ENCODE assay signal across 16 mouse cellular contexts in the genomic region with DNA sequence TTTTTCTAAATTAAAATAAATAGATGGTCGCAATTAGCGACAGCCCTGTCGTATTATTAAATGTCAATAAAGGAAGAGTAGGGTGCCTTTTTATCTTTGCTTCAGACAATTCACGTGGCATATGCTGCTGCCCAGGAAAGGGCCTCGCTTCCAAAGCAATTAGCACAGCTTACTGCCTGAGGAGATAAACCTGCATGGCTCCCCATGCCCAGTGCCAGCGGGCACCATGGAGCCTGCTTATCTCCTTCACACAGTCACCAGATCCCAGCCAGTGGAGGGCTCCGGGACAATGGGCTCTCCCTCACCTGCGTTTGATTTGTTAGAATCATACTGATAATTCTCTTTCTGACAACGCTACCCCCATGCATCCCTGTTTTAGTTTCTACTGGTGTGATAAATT.
DNase-seq lines count a peak whose midpoint lies in the region; ATAC-seq lines count a peak whose summit lies in the region.
"Had no signal": no experiment of that assay in that cellular context is flagged by ENCODE, and none has a peak within 500 bp of the region (broad histone marks: within the 10 kb centered on the region; RNA-seq: fewer than 3 reads in every experiment).

No protein-coding gene starts in this region.

- peak; percentile 2 to 6 for DNase-seq in heart, adult 18-20 months
- DNase-seq in midbrain, embryonic 14.5 days, result peak; percentile 67
- DNase-seq in midbrain, embryonic 11.5 days (ENCODE audit: low spot score, missing footprints), result no peak
- DNase-seq in cerebellum, adult 8-10 months, result peak; percentile 11
- no peak for DNase-seq in spleen, postnatal 36 days (ENCODE audit: low spot score in 2 of 2)
- DNase-seq: forebrain, postnatal 0 days; gastrocnemius, postnatal 14 days; kidney, adult 18-20 months; kidney, postnatal 25 days; lung, embryonic 14.5 days; right cerebral cortex, postnatal 14 days had no signal

- 69% methylated on average over 9 of the region's 9 CpGs for WGBS in heart, embryonic 12.5 days
- WGBS in midbrain, embryonic 14.5 days, result 70% methylated on average over 9 of the region's 9 CpGs
- WGBS in midbrain, embryonic 11.5 days, result 87% methylated on average over 9 of the region's 9 CpGs
- WGBS in midbrain, embryonic 16.5 days, result 56% methylated on average over 9 of the region's 9 CpGs

- H3K9me3 ChIP-seq in heart, embryonic 12.5 days (replicated peaks), result no peaks in the 10 kb centered on the region
- no peaks in the 10 kb centered on the region for H3K9me3 ChIP-seq in midbrain, embryonic 14.5 days (ENCODE audit: control insufficient read depth, low read length)
- H3K9me3 ChIP-seq in midbrain, embryonic 11.5 days (ENCODE audit: control insufficient read depth, low read length), result no peaks in the 10 kb centered on the region
- no peaks in the 10 kb centered on the region for H3K9me3 ChIP-seq in midbrain, embryonic 16.5 days (replicated peaks; ENCODE audit: control insufficient read depth, low read length, poor library complexity, severe bottlenecking)
- H3K9me3 ChIP-seq: heart, embryonic 13.5 days; hindbrain, embryonic 15.5 days had no signal

- H3K4me1 ChIP-seq in heart, embryonic 12.5 days (replicated peaks), result no peaks in the 10 kb centered on the region
- no peaks in the 10 kb centered on the region for H3K4me1 ChIP-seq in midbrain, embryonic 14.5 days (ENCODE audit: control insufficient read depth, insufficient read depth, low read length)
- no peaks in the 10 kb centered on the region; the same call in 1 of the 2 replicates for H3K4me1 ChIP-seq in midbrain, embryonic 11.5 days (ENCODE audit: control insufficient read depth, insufficient read depth, low read length)
- H3K4me1 ChIP-seq in midbrain, embryonic 16.5 days (ENCODE audit: control insufficient read depth, insufficient read depth, low read length), result no peaks in the 10 kb centered on the region
- H3K4me1 ChIP-seq: heart, embryonic 13.5 days; hindbrain, embryonic 15.5 days had no signal

- ATAC-seq in heart, embryonic 12.5 days (ENCODE audit: insufficient number of reproducible peaks, low FRiP score), result no peak
- ATAC-seq in midbrain, embryonic 14.5 days (ENCODE audit: low FRiP score, low TSS enrichment), result no peak; the same call in 1 of the 2 replicates
- ATAC-seq in midbrain, embryonic 11.5 days (ENCODE audit: low FRiP score), result no peak
- peak; percentile 64 for ATAC-seq in midbrain, embryonic 16.5 days
- ATAC-seq: forebrain, postnatal 0 days had no signal

- no peak overlapping the region for H3K27ac ChIP-seq in heart, embryonic 12.5 days (ENCODE audit: poor library complexity, severe bottlenecking)
- no peak overlapping the region for H3K27ac ChIP-seq in midbrain, embryonic 14.5 days (replicated peaks; ENCODE audit: low read depth, low read length)
- no peak overlapping the region for H3K27ac ChIP-seq in midbrain, embryonic 11.5 days (ENCODE audit: low read depth, low read length)
- H3K27ac ChIP-seq in midbrain, embryonic 16.5 days (ENCODE audit: low read length), result 0 out of 2 replicates have a peak overlapping the region, but pooled peaks have one; percentile 30
- H3K27ac ChIP-seq: heart, embryonic 13.5 days; hindbrain, embryonic 15.5 days had no signal

- no peaks in the 10 kb centered on the region for H3K36me3 ChIP-seq in heart, embryonic 12.5 days
- no peaks in the 10 kb centered on the region for H3K36me3 ChIP-seq in midbrain, embryonic 14.5 days (ENCODE audit: control insufficient read depth, insufficient read depth, low read length)
- H3K36me3 ChIP-seq in midbrain, embryonic 11.5 days (ENCODE audit: control insufficient read depth, insufficient read depth, low read length), result no peaks in the 10 kb centered on the region
- no peaks in the 10 kb centered on the region for H3K36me3 ChIP-seq in midbrain, embryonic 16.5 days (ENCODE audit: control insufficient read depth, insufficient read depth, low read length)
- H3K36me3 ChIP-seq: heart, embryonic 13.5 days; hindbrain, embryonic 15.5 days had no signal

- H3K4me3 ChIP-seq in heart, embryonic 12.5 days, result no peak overlapping the region
- H3K4me3 ChIP-seq in midbrain, embryonic 14.5 days (replicated peaks; ENCODE audit: low read depth, low read length), result no peak overlapping the region
- H3K4me3 ChIP-seq in midbrain, embryonic 11.5 days (ENCODE audit: low read depth, low read length), result no peak overlapping the region
- H3K4me3 ChIP-seq in midbrain, embryonic 16.5 days (ENCODE audit: low read depth, low read length), result no peak overlapping the region
- H3K4me3 ChIP-seq: heart, embryonic 13.5 days; hindbrain, embryonic 15.5 days had no signal

- no peaks in the 10 kb centered on the region for H3K27me3 ChIP-seq in heart, embryonic 12.5 days (replicated peaks)
- no peaks in the 10 kb centered on the region for H3K27me3 ChIP-seq in midbrain, embryonic 14.5 days (ENCODE audit: control insufficient read depth, insufficient read depth, low read length)
- no peaks in the 10 kb centered on the region for H3K27me3 ChIP-seq in midbrain, embryonic 11.5 days (ENCODE audit: control insufficient read depth, insufficient read depth, low read length)
- H3K27me3 ChIP-seq in midbrain, embryonic 16.5 days (ENCODE audit: control insufficient read depth, insufficient read depth, low read depth, low read length), result no peaks in the 10 kb centered on the region
- H3K27me3 ChIP-seq: heart, embryonic 13.5 days; hindbrain, embryonic 15.5 days had no signal

- H3K4me2 ChIP-seq in heart, embryonic 12.5 days, result no peak overlapping the region
- H3K4me2 ChIP-seq in midbrain, embryonic 14.5 days (ENCODE audit: low read length), result no peak overlapping the region
- H3K4me2 ChIP-seq in midbrain, embryonic 11.5 days, result no peak overlapping the region
- H3K4me2 ChIP-seq in midbrain, embryonic 16.5 days (ENCODE audit: low read length), result no peak overlapping the region
- H3K4me2 ChIP-seq: heart, embryonic 13.5 days; hindbrain, embryonic 15.5 days; liver, embryonic 11.5 days; lung, embryonic 14.5 days had no signal

- H3K9ac ChIP-seq in heart, embryonic 12.5 days, result no peak overlapping the region
- H3K9ac ChIP-seq in midbrain, embryonic 14.5 days (replicated peaks; ENCODE audit: low read length), result no peak overlapping the region
- no peak overlapping the region for H3K9ac ChIP-seq in midbrain, embryonic 11.5 days (ENCODE audit: low read length)
- H3K9ac ChIP-seq in midbrain, embryonic 16.5 days (ENCODE audit: low read depth, low read length), result no peak overlapping the region
- H3K9ac ChIP-seq: forebrain, postnatal 0 days; heart, embryonic 13.5 days; hindbrain, embryonic 15.5 days; lung, embryonic 14.5 days had no signal

Comparison
In these comparisons a context has a peak if more than half of its experiments do, and no peak if none do; other contexts are left out.
1. DNase-seq: peak in heart, adult 18-20 months (2 of 2), midbrain, embryonic 14.5 days (single experiment) and cerebellum, adult 8-10 months (single experiment); none in midbrain, embryonic 11.5 days (single experiment) and spleen, postnatal 36 days (0 of 2).